Mouse (Mus musculus): ENCODE results near the gene Plpp7. TPM values are rescaled to one million over a fixed set of nuclear protein-coding genes. Genes with fewer than 3 reads are reported as not detected.
A peak's percentile ranks its signal among the peaks of the same experiment; 100 is the strongest.

Plpp7 gene
- polyA plus RNA-seq, 1 experiment from 2014 or later = 2.1 TPM

GRCm38 (mm10) chr2:32121785-32122184 lies 26.5 kb downstream of the Plpp7 start:
- Histone ChIP-seq H3K27ac (ENCODE audit: low read length) (no peak overlapping the region; the same call in 1 of the 2 replicates), H3K4me3 (ENCODE audit: low read depth, low read length) (no peak overlapping the region), H3K9me3 (replicated peaks; ENCODE audit: control insufficient read depth, low read length) (no peaks in the 10 kb centered on the region), H3K27me3 (ENCODE audit: control insufficient read depth, insufficient read depth, low read depth, low read length) (no peaks in the 10 kb centered on the region), H3K4me2 (ENCODE audit: low read depth, low read length) (no peak overlapping the region), H3K4me1 (ENCODE audit: control insufficient read depth, low read depth, low read length) (peaks cover 34% of the 10 kb centered on the region), H3K36me3 (ENCODE audit: control insufficient read depth, insufficient read depth) (no peaks in the 10 kb centered on the region), H3K9ac (ENCODE audit: low read depth, low read length) (no peak overlapping the region)
- ATAC-seq (ENCODE audit: low read depth) = no peak
- 73% methylated on average over 2 of the region's 2 CpGs for WGBS (ENCODE audit: insufficient replicate concordance)

GRCm38 (mm10) chr2:32127653-32128535 lies 32.6 kb downstream of the Plpp7 start:
- no peaks in the 10 kb centered on the region for H3K27me3 ChIP-seq (ENCODE audit: control insufficient read depth, insufficient read depth, low read depth, low read length)
- H3K9me3 ChIP-seq (replicated peaks; ENCODE audit: control insufficient read depth, low read length) = no peaks in the 10 kb centered on the region
- no peaks in the 10 kb centered on the region for H3K36me3 ChIP-seq (ENCODE audit: control insufficient read depth, insufficient read depth)
- peak; percentile 95 for ATAC-seq (ENCODE audit: low read depth)
- H3K4me1 ChIP-seq (ENCODE audit: control insufficient read depth, low read depth, low read length) = peaks cover 70% of the 10 kb centered on the region
- peak overlapping the region; percentile 61 for H3K4me2 ChIP-seq (ENCODE audit: low read depth, low read length)
- peak overlapping the region; percentile 41 for H3K4me3 ChIP-seq (ENCODE audit: low read depth, low read length)
- peak overlapping the region; percentile 96 for H3K27ac ChIP-seq (ENCODE audit: low read length)
- H3K9ac ChIP-seq (ENCODE audit: low read depth, low read length) = peak overlapping the region; percentile 65
- 10% methylated on average over 16 of the region's 16 CpGs for WGBS (ENCODE audit: insufficient replicate concordance)

GRCm38 (mm10) chr2:32128536-32128841 lies 33.2 kb downstream of the Plpp7 start:
- Histone ChIP-seq H3K27ac (ENCODE audit: low read length) (peak overlapping the region; percentile 96), H3K4me1 (ENCODE audit: control insufficient read depth, low read depth, low read length) (peaks cover 76% of the 10 kb centered on the region), H3K9ac (ENCODE audit: low read depth, low read length) (peak overlapping the region; percentile 53), H3K4me3 (ENCODE audit: low read depth, low read length) (peak overlapping the region; percentile 21; the same call in 1 of the 2 replicates), H3K9me3 (replicated peaks; ENCODE audit: control insufficient read depth, low read length) (no peaks in the 10 kb centered on the region), H3K4me2 (ENCODE audit: low read depth, low read length) (peak overlapping the region; percentile 61), H3K36me3 (ENCODE audit: control insufficient read depth, insufficient read depth) (no peaks in the 10 kb centered on the region), H3K27me3 (ENCODE audit: control insufficient read depth, insufficient read depth, low read depth, low read length) (no peaks in the 10 kb centered on the region)
- ATAC-seq (ENCODE audit: low read depth) = peak; percentile 58
- 38% methylated on average over 5 of the region's 5 CpGs for WGBS (ENCODE audit: insufficient replicate concordance)

- Histone ChIP-seq H3K4me2 (ENCODE audit: low read depth, low read length) (no peak overlapping the region), H3K9ac (ENCODE audit: low read depth, low read length) (peak overlapping the region; percentile 30), H3K36me3 (ENCODE audit: control insufficient read depth, insufficient read depth) (no peaks in the 10 kb centered on the region), H3K4me1 (ENCODE audit: control insufficient read depth, low read depth, low read length) (peaks cover 75% of the 10 kb centered on the region), H3K27ac (ENCODE audit: low read length) (peak overlapping the region; percentile 96), H3K4me3 (ENCODE audit: low read depth, low read length) (no peak overlapping the region), H3K9me3 (replicated peaks; ENCODE audit: control insufficient read depth, low read length) (no peaks in the 10 kb centered on the region), H3K27me3 (ENCODE audit: control insufficient read depth, insufficient read depth, low read depth, low read length) (no peaks in the 10 kb centered on the region)
- no peak for ATAC-seq (ENCODE audit: low read depth)
- 57% methylated on average over 11 of the region's 11 CpGs for WGBS (ENCODE audit: insufficient replicate concordance)
Observed at GRCm38 (mm10) chr2:32129383-32130074, 34.2 kb downstream of the Plpp7 start.

- Histone ChIP-seq H3K4me2 (ENCODE audit: low read depth, low read length) (peak overlapping the region; percentile 3), H3K27me3 (ENCODE audit: control insufficient read depth, insufficient read depth, low read depth, low read length) (no peaks in the 10 kb centered on the region), H3K36me3 (ENCODE audit: control insufficient read depth, insufficient read depth) (no peaks in the 10 kb centered on the region), H3K9ac (ENCODE audit: low read depth, low read length) (peak overlapping the region; percentile 36), H3K4me3 (ENCODE audit: low read depth, low read length) (no peak overlapping the region), H3K9me3 (replicated peaks; ENCODE audit: control insufficient read depth, low read length) (no peaks in the 10 kb centered on the region), H3K27ac (ENCODE audit: low read length) (peak overlapping the region; percentile 96), H3K4me1 (ENCODE audit: control insufficient read depth, low read depth, low read length) (peaks cover 69% of the 10 kb centered on the region)
- no peak for ATAC-seq (ENCODE audit: low read depth)
- 25% methylated on average over 6 of the region's 6 CpGs for WGBS (ENCODE audit: insufficient replicate concordance)
Observed at GRCm38 (mm10) chr2:32130435-32130834, 35.1 kb downstream of the Plpp7 start.

GRCm38 (mm10) chr2:32131205-32131834 lies 36.0 kb downstream of the Plpp7 start:
- WGBS (ENCODE audit: insufficient replicate concordance) = 39% methylated on average over 9 of the region's 9 CpGs
- Histone ChIP-seq H3K9me3 (replicated peaks; ENCODE audit: control insufficient read depth, low read length) (no peaks in the 10 kb centered on the region), H3K4me1 (ENCODE audit: control insufficient read depth, low read depth, low read length) (peaks cover 63% of the 10 kb centered on the region), H3K4me3 (ENCODE audit: low read depth, low read length) (no peak overlapping the region), H3K36me3 (ENCODE audit: control insufficient read depth, insufficient read depth) (no peaks in the 10 kb centered on the region), H3K9ac (ENCODE audit: low read depth, low read length) (peak overlapping the region; percentile 36), H3K27me3 (ENCODE audit: control insufficient read depth, insufficient read depth, low read depth, low read length) (no peaks in the 10 kb centered on the region), H3K27ac (ENCODE audit: low read length) (peak overlapping the region; percentile 96), H3K4me2 (ENCODE audit: low read depth, low read length) (peak overlapping the region; percentile 3)
- no peak for ATAC-seq (ENCODE audit: low read depth)

- peak overlapping the region; percentile 46 for H3K4me2 ChIP-seq (ENCODE audit: low read depth, low read length)
- no peak for ATAC-seq (ENCODE audit: low read depth)
- H3K4me1 ChIP-seq (ENCODE audit: control insufficient read depth, low read depth, low read length) = peaks cover 57% of the 10 kb centered on the region
- peak overlapping the region; percentile 27; the same call in 1 of the 2 replicates for H3K4me3 ChIP-seq (ENCODE audit: low read depth, low read length)
- H3K9me3 ChIP-seq (replicated peaks; ENCODE audit: control insufficient read depth, low read length) = no peaks in the 10 kb centered on the region
- peak overlapping the region; percentile 96 for H3K27ac ChIP-seq (ENCODE audit: low read length)
- no peaks in the 10 kb centered on the region for H3K27me3 ChIP-seq (ENCODE audit: control insufficient read depth, insufficient read depth, low read depth, low read length)
- H3K9ac ChIP-seq (ENCODE audit: low read depth, low read length) = peak overlapping the region; percentile 59
- H3K36me3 ChIP-seq (ENCODE audit: control insufficient read depth, insufficient read depth) = no peaks in the 10 kb centered on the region
- WGBS (ENCODE audit: insufficient replicate concordance) = 57% methylated on average over 6 of the region's 6 CpGs
Observed at GRCm38 (mm10) chr2:32131866-32132566, 36.7 kb downstream of the Plpp7 start.

GRCm38 (mm10) chr2:32132567-32132992 lies 37.3 kb downstream of the Plpp7 start:
- H3K4me1 ChIP-seq (ENCODE audit: control insufficient read depth, low read depth, low read length) = peaks cover 56% of the 10 kb centered on the region

More at GRCm38 (mm10) chr2:32132567-32132992, 37.3 kb downstream of the Plpp7 start:
- 3% methylated on average over 12 of the region's 12 CpGs for WGBS (ENCODE audit: insufficient replicate concordance)
- peak overlapping the region; percentile 46 for H3K4me2 ChIP-seq (ENCODE audit: low read depth, low read length)
- no peaks in the 10 kb centered on the region for H3K36me3 ChIP-seq (ENCODE audit: control insufficient read depth, insufficient read depth)
- ATAC-seq (ENCODE audit: low read depth) = peak; percentile 20
- no peaks in the 10 kb centered on the region for H3K9me3 ChIP-seq (replicated peaks; ENCODE audit: control insufficient read depth, low read length)
- H3K9ac ChIP-seq (ENCODE audit: low read depth, low read length) = peak overlapping the region; percentile 59
- H3K4me3 ChIP-seq (ENCODE audit: low read depth, low read length) = peak overlapping the region; percentile 27; the same call in 1 of the 2 replicates
- H3K27me3 ChIP-seq (ENCODE audit: control insufficient read depth, insufficient read depth, low read depth, low read length) = no peaks in the 10 kb centered on the region
- peak overlapping the region; percentile 96 for H3K27ac ChIP-seq (ENCODE audit: low read length)

Measured in liver, embryonic 16.5 days (tissue).